Mouse (Mus musculus) thymus, adult 2 months (tissue): Measurements from ENCODE around the gene Def8.

ENCODE experiments used
- CTCF ChIP-seq: fragments of 200-500 bp; IDR thresholded peaks from 2 replicates; pipeline ENCODE4 v1.5.1; 2012; ENCODE audit warnings: mild to moderate bottlenecking, control low read depth, low read length, moderate library complexity, borderline replicate concordance; ENCODE audit not compliant: control insufficient read depth, poor library complexity, insufficient read depth; ENCODE audit errors: extremely low read depth
- POLR2A ChIP-seq: fragments of 200-500 bp; IDR thresholded peaks from 2 replicates; pipeline ENCODE4 v1.6.1; 2012; ENCODE audit warnings: mild to moderate bottlenecking, low read length, control low read depth, moderate library complexity; ENCODE audit not compliant: control insufficient read depth, poor library complexity, insufficient read depth; ENCODE audit errors: extremely low read depth

GRCm38 (mm10) chr8:123374239-123374578 is 49.1 kb upstream of the Def8 start:
- TF ChIP-seq CTCF (no peak), POLR2A (no peak)
